Mouse (Mus musculus): ENCODE measurements around the gene Srsf6. TPM values are rescaled to one million over a fixed set of nuclear protein-coding genes. Genes with fewer than 3 reads are reported as not detected.

The Srsf6 gene
- polyA plus RNA-seq, 1 experiment from 2014 or later, result 124 TPM

Other genes starting within 250 kb of the Srsf6 start
- 0.24 TPM in 1 of 2 replicates, not detected in the other for gene L3mbtl1, start 11.9 kb downstream of the Srsf6 start, polyA plus RNA-seq (2014; fragmentation: Nextera tagmentation; extraction: Ambion mirVana)
- gene Sgk2, start 55.8 kb downstream of the Srsf6 start, polyA plus RNA-seq (2014; fragmentation: Nextera tagmentation; extraction: Ambion mirVana), result not detected in 2 replicates
- gene Ift52, start 85.8 kb downstream of the Srsf6 start, polyA plus RNA-seq (2014; fragmentation: Nextera tagmentation; extraction: Ambion mirVana), result 36.1 and 38.7 TPM in 2 replicates
- gene Mybl2, start 123.2 kb downstream of the Srsf6 start, polyA plus RNA-seq (2014; fragmentation: Nextera tagmentation; extraction: Ambion mirVana), result 10.4 and 10.8 TPM in 2 replicates
- not detected in 2 replicates for gene Gtsf1l, start 156.3 kb downstream of the Srsf6 start, polyA plus RNA-seq (2014; fragmentation: Nextera tagmentation; extraction: Ambion mirVana)